Mouse (Mus musculus): ENCODE results near the gene Frmd4a.

DNA sequence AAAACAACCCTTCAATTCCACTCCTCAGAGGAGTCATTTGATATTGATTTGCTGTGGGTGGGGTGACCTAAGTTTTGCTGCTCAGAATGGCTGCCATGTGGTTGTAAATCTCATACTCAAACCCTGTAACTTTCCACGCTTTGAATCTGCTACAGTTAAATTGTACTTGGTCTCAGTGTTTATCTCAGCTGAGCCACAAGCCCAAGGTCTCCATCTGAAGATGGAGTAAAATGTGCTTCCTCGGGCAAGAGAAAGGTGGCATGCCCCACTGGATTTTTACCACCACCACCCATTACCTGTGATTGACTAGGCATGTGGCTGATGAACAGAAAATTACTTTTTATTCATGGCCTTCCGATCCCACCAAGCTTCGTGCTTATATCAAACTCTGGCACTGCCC, 488.2 kb downstream of the Frmd4a start:
- TF ChIP-seq CTCF (IDR thresholded peaks at IDR 0.05; ENCODE audit: control insufficient read depth, insufficient read depth, low read length), result no peak
- TF ChIP-seq POLR2A (IDR thresholded peaks at IDR 0.05; ENCODE audit: borderline replicate concordance, control insufficient read depth, low read depth, low read length), result no peak

Data from bone marrow, adult 2 months (tissue).